Mouse (Mus musculus) limb, embryonic 14.5 days (tissue): ENCODE measurements around the gene Cdk10. TPM values are rescaled to one million over a fixed set of nuclear protein-coding genes. Genes with fewer than 3 reads are reported as not detected.
A peak's percentile ranks its signal among the peaks of the same experiment; 100 is the strongest.

ENCODE experiments used
- ATAC-seq: fragments of 200-750 bp; cut with Nextera tagmentation; 2 replicates; pipeline ENCODE4 v1.8.0; 2017; ENCODE audit warnings: low read depth, moderate number of reproducible peaks, moderate TSS enrichment; ENCODE audit not compliant: low FRiP score
- DNase-seq: peaks from one replicate; pipeline ENCODE4 v3.0.0-alpha.2; 2015; ENCODE audit warnings: low spot score
- H3K27ac ChIP-seq: fragments of 300-500 bp; sonication (generic); replicated peaks from 2 replicates; pipeline ENCODE4 v1.5.1; 2014; ENCODE audit warnings: low read depth, mild to moderate bottlenecking, low read length, moderate library complexity, mixed read lengths
- H3K27me3 ChIP-seq: fragments of 300-500 bp; sonication (generic); 2 replicates; pipeline ENCODE4 v1.6.1; 2014; ENCODE audit warnings: low read length, mixed read lengths; ENCODE audit not compliant: control insufficient read depth, insufficient read depth
- H3K36me3 ChIP-seq: fragments of 300-500 bp; sonication (generic); 2 replicates; pipeline ENCODE4 v1.6.1; 2014; ENCODE audit warnings: mild to moderate bottlenecking, low read length, moderate library complexity, mixed read lengths; ENCODE audit not compliant: control insufficient read depth, insufficient read depth
- H3K4me1 ChIP-seq: fragments of 300-500 bp; sonication (generic); 2 replicates; pipeline ENCODE4 v1.6.1; 2014; ENCODE audit warnings: antibody characterized with exemption, low read length, mixed read lengths; ENCODE audit not compliant: control insufficient read depth, insufficient read depth
- H3K4me2 ChIP-seq: fragments of 300-500 bp; sonication (generic); replicated peaks from 2 replicates; pipeline ENCODE4 v1.6.1; 2014; ENCODE audit warnings: low read depth, mild to moderate bottlenecking, low read length, moderate library complexity; ENCODE audit not compliant: severe bottlenecking
- H3K4me3 ChIP-seq: fragments of 300-500 bp; sonication (generic); replicated peaks from 2 replicates; pipeline ENCODE4 v1.5.1; 2014; ENCODE audit warnings: low read length
- H3K9ac ChIP-seq: fragments of 300-500 bp; sonication (generic); 2 replicates; pipeline ENCODE4 v1.6.1; 2014; ENCODE audit warnings: mild to moderate bottlenecking, low read depth, low read length, moderate library complexity; ENCODE audit not compliant: severe bottlenecking
- H3K9me3 ChIP-seq: fragments of 300-500 bp; sonication (generic); 2 replicates; pipeline ENCODE4 v1.6.1; 2016; ENCODE audit warnings: low read length; ENCODE audit not compliant: control insufficient read depth
- POLR2A ChIP-seq: fragments of 200-500 bp; IDR thresholded peaks from 2 replicates; pipeline ENCODE4 v1.8.0; 2012; ENCODE audit warnings: inconsistent platforms, mild to moderate bottlenecking, moderate library complexity, borderline replicate concordance; ENCODE audit not compliant: insufficient read depth, insufficient read length; ENCODE audit errors: extremely low read depth
- WGBS: fragments of 180-500 bp; shearing (Covaris S2); extraction: QIAGEN DNeasy Blood & Tissue Kit; methylation state at CpG from one replicate; pipeline ENCODE4 v1.1.7; 2014; 5-methylcytosine and 5-hydroxymethylcytosine counted together
- polyA plus RNA-seq, 2 experiments: library from polyadenylated mRNA; depleted of rRNA in 1 of 2; stranded (reverse) in 1 of 2; unstranded in 1 of 2; fragments of >200 nt; fragmentation: Nextera tagmentation in 1 of 2; extraction: Ambion mirVana in 1 of 2; gene quantifications; 2 replicates each; pipeline versions ENCODE4 v1.2.1 to v1.2.3; 2012 to 2014

Cdk10 gene
- polyA plus RNA-seq (2012; rRNA removed) (128 and 131 TPM in 2 replicates), polyA plus RNA-seq (2014; fragmentation: Nextera tagmentation; extraction: Ambion mirVana) (32.9 and 39.9 TPM in 2 replicates)

DNA sequence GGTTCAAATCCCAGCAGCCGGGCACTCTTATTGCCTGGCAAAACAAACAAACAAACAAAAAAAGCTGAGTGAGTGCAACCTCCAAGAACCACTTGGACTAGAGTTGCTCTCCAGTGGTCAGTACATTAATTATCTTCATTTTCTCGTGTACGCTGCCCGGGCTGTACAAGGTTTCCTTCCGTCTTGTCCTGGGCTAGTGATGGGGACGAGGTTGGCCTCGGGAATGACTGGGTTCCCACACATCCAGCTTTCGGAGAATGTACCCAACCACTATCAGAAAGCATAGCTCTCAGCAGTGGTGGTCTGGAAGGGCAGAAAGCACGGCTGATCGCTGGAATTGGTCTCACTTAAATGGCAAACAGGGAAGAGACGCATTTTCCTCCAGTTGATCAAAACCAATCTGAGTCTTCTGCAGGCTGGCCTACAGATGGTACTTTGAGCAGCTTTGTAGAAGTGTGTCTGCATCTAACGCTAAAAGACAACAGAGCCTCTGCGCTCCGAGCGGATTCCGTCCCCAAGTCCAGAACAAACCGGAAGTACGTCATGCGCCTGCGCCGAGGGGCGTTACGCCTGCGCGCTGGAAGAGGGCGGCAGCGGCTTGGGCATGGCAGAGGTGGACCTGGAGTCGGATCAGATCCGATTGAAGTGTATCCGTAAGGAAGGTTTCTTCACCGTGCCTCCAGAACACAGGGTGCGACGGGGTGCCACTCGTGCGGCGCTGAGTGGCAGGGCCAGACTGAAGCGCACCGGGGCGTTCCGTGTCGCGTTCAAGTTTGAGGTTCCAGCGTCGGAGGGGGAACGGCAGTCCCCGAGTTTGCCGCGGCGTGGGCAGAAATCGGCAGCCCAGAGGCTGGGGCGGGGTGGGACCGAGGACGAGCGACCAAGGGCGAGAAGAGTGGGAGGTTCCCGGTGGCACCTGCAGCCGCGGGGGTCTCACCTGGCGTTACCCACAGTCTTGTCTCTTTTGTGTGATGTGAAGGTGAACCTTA lies at the start of gene Cdk10:
Gene Cdk10, plus strand, starts transcription at position 565 of the 989 bp plus-strand sequence.
- DNase-seq (peak; percentile 90), ATAC-seq (peak; percentile 89)
- H3K4me2 ChIP-seq: peak within 1 kb of the TSS; percentile 83
- peak within 1 kb of the TSS; percentile 84 for H3K9ac ChIP-seq
- peak within 1 kb of the TSS; percentile 81 for H3K4me3 ChIP-seq
- H3K4me1 ChIP-seq: peaks cover 7% of the 10 kb centered on the region
- H3K27ac ChIP-seq: peak within 1 kb of the TSS; percentile 78
- 3% methylated on average over 59 of the region's 59 CpGs for WGBS
- peak; percentile 89; the same call in 1 of the 2 replicates for TF ChIP-seq POLR2A
- no peaks in the 10 kb centered on the region for H3K9me3 ChIP-seq
- H3K36me3 ChIP-seq: peaks cover 24% of the 10 kb centered on the region
- no peaks in the 10 kb centered on the region for H3K27me3 ChIP-seq

- H3K36me3 ChIP-seq: no peaks in the 10 kb centered on the region
- WGBS: 56% methylated on average over 3 of the region's 3 CpGs
- H3K4me1 ChIP-seq: peaks cover 7% of the 10 kb centered on the region
- H3K4me3 ChIP-seq: no peak overlapping the region
- DNase-seq: no peak
- no peaks in the 10 kb centered on the region; the same call in 1 of the 2 replicates for H3K9me3 ChIP-seq
- no peak overlapping the region for H3K9ac ChIP-seq
- ATAC-seq: no peak
- no peak overlapping the region for H3K27ac ChIP-seq
- TF ChIP-seq POLR2A: no peak
- H3K27me3 ChIP-seq: no peaks in the 10 kb centered on the region
- H3K4me2 ChIP-seq: no peak overlapping the region
Measured at GRCm38 (mm10) chr8:123181391-123181790, 43.3 kb upstream of the Cdk10 start.

DNA sequence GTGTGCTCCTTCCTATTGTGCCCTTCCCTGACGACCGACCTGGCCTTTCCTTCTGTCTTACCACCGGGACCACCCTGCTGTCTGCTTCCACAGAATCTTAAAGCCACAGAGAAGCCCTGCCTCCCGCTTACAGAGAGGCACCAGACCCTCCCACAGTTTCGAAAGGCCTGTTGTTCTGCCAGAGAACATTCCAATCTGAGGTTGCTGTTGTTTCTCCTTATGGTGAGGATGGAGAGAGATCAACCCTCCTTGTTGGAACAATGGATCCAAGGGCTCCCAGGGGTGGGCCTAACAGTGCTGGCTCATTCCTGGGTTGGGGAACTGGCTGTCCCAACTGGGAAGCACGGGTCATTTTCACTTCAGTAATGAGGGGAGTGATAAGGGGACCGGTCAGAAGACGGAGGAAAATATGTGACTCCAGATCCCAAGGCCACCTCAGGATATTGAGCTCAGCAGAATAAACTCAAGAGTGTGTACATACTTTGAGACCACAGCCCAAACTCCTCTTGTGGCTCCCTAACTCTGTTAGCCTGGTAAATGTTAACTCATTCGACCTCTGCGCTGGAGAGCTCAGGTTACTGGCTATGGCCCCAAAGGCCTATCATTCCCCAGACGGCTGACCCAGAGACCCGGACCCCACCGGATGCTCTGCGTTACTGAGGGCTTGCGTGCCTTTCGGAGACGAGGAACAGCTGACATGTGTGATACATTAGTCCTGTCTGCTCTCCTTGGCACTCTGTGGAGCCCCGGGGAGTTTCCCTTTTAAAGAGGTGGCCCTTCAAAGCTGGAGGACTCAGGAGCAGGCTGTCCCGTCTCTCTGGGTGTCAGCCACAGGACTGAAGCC lies 38.9 kb upstream of the Cdk10 start, which contains the start of gene Dpep1:
Gene Dpep1, plus strand, starts transcription at position 677 of the 844 bp plus-strand sequence.
- no peaks in the 10 kb centered on the region for H3K36me3 ChIP-seq
- WGBS: 17% methylated on average over 19 of the region's 19 CpGs
- H3K4me3 ChIP-seq: no peak within 1 kb of the TSS
- no peak for TF ChIP-seq POLR2A
- peak; percentile 38; the same call in 1 of the 2 replicates for ATAC-seq
- peak within 1 kb of the TSS; percentile 9 for H3K27ac ChIP-seq
- H3K9ac ChIP-seq: 0 out of 2 replicates have a peak within 1 kb of the TSS, but pooled peaks have one; percentile 18
- no peak for DNase-seq
- H3K4me2 ChIP-seq: no peak within 1 kb of the TSS
- H3K27me3 ChIP-seq: no peaks in the 10 kb centered on the region
- H3K4me1 ChIP-seq: peaks cover 11% of the 10 kb centered on the region
- H3K9me3 ChIP-seq: no peaks in the 10 kb centered on the region

- 89% methylated on average over 2 of the region's 2 CpGs for WGBS
- Histone ChIP-seq H3K27ac (no peak overlapping the region), H3K9ac (no peak overlapping the region), H3K36me3 (no peaks in the 10 kb centered on the region), H3K4me1 (peaks cover 11% of the 10 kb centered on the region), H3K4me3 (no peak overlapping the region), H3K27me3 (no peaks in the 10 kb centered on the region), H3K4me2 (no peak overlapping the region), H3K9me3 (no peaks in the 10 kb centered on the region)
- no peak for DNase-seq
- ATAC-seq: no peak
- no peak for TF ChIP-seq POLR2A
Measured at GRCm38 (mm10) chr8:123188006-123188405, 36.6 kb upstream of the Cdk10 start.

DNA sequence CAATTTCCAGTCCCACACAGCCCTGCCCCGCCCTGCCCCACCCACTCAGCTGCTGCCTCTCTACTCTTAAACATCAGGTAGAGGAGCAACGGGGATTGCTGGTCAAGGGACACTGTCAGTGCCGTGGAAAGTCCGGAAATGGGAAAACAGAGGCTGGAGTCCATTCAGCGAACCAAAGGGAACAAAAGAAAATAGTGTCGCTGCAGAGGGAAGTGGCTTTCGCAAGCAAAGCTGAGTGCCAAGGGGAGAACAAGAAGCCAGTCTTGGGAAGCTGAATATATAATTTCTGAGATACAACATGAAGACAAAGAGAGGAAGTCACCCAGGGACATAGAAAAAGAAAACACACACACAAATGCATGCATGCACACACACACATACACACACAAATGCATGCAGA lies 35.8 kb upstream of the Cdk10 start:
- H3K27me3 ChIP-seq: no peaks in the 10 kb centered on the region
- no peak overlapping the region for H3K4me3 ChIP-seq
- H3K27ac ChIP-seq: no peak overlapping the region
- no peaks in the 10 kb centered on the region for H3K9me3 ChIP-seq
- no peak overlapping the region for H3K9ac ChIP-seq
- 81% methylated on average over 7 of the region's 7 CpGs for WGBS
- H3K4me1 ChIP-seq: peaks cover 11% of the 10 kb centered on the region
- no peak overlapping the region for H3K4me2 ChIP-seq
- no peak for TF ChIP-seq POLR2A
- no peaks in the 10 kb centered on the region for H3K36me3 ChIP-seq
- DNase-seq (no peak), ATAC-seq (no peak)
